Mouse (Mus musculus): Measurements from ENCODE around the gene 5730409E04Rik. TPM values are rescaled to one million over a fixed set of nuclear protein-coding genes. Genes with fewer than 3 reads are reported as not detected.

The 5730409E04Rik gene
- 16.5 and 23.7 TPM in 2 replicates for polyA plus RNA-seq (2014; fragmentation: Nextera tagmentation; extraction: Ambion mirVana)

DNA sequence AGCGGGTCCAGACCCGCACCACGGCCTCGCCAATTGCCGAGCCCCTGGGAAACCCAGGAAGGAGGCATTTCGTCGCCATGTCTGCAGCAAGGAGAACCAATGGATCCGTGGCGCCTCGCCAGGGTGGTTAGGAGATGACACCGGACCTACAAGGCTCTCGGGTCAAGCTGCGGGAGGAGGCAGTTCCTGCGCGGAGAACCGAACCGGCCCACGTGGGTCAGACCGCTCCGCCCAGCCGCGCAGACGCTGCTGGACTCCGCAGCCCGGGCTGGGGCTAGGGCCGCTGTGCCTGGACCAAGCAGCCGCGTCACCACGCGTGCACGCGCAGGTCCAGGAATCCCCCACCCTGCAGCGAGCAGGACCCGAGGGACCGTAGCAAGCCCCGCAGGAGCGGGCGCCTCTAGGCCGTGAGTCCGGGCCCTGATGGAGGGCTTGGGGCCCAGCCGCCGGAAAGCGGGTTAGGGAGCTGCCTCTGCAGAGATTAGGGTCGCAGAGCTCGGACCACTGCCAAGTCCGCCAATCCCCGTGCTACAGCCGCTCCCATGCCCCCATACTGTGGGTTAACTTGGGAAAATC, at the start of gene 5730409E04Rik:
Gene 5730409E04Rik (plus strand): TSS at position 213 of the 576 bp plus-strand sequence.
- peak within 1 kb of the TSS; percentile 56 for H3K4me3 ChIP-seq (ENCODE audit: low read depth, low read length)
- 0 out of 2 replicates have a peak, but pooled peaks cover 5% of the 10 kb centered on the region for H3K36me3 ChIP-seq (ENCODE audit: control insufficient read depth, insufficient read depth, low read length)
- H3K4me2 ChIP-seq (ENCODE audit: low read depth, low read length): peak within 1 kb of the TSS; percentile 87
- H3K27ac ChIP-seq (ENCODE audit: low read depth, low read length): 0 out of 2 replicates have a peak within 1 kb of the TSS, but pooled peaks have one; percentile 55
- H3K27me3 ChIP-seq (ENCODE audit: control insufficient read depth, insufficient read depth, low read length): no peaks in the 10 kb centered on the region
- H3K9me3 ChIP-seq (ENCODE audit: control insufficient read depth, low read length): no peaks in the 10 kb centered on the region
- H3K4me1 ChIP-seq (ENCODE audit: control insufficient read depth, insufficient read depth, low read length): no peaks in the 10 kb centered on the region
- peak; percentile 91 for ATAC-seq (ENCODE audit: low read depth)
- under 1% methylated on average over 39 of the region's 48 CpGs for WGBS
- peak within 1 kb of the TSS; percentile 78 for H3K9ac ChIP-seq (replicated peaks; ENCODE audit: low read depth, low read length)

DNA sequence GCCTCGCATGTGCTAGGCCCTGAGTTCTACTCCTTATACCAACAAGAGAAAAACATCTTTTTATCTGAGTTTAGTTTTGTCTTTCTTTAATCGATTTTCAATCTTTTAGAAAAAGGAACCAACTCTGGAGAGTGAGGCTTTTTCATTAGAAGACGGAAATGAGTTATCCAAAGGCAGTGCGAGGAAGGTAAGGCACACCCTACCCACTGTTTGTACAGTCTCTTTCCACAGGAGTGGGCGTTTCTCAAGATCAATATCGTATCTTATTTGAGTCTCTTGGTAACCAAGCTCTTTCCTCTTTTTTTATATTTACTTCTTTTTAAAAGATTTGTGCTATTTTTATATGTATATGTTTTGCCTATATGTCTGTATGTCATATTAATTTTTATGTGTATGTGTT, 45.8 kb upstream of the 5730409E04Rik start:
- Histone ChIP-seq H3K9ac (replicated peaks; ENCODE audit: low read depth, low read length) (no peak overlapping the region), H3K27ac (ENCODE audit: low read depth, low read length) (no peak overlapping the region), H3K4me1 (ENCODE audit: control insufficient read depth, insufficient read depth, low read length) (no peaks in the 10 kb centered on the region), H3K4me3 (ENCODE audit: low read depth, low read length) (no peak overlapping the region), H3K27me3 (ENCODE audit: control insufficient read depth, insufficient read depth, low read length) (no peaks in the 10 kb centered on the region), H3K4me2 (ENCODE audit: low read depth, low read length) (no peak overlapping the region), H3K9me3 (ENCODE audit: control insufficient read depth, low read length) (no peaks in the 10 kb centered on the region), H3K36me3 (ENCODE audit: control insufficient read depth, insufficient read depth, low read length) (no peaks in the 10 kb centered on the region)
- WGBS: 95% methylated on average over 6 of the region's 6 CpGs
- ATAC-seq (ENCODE audit: low read depth): no peak

DNA sequence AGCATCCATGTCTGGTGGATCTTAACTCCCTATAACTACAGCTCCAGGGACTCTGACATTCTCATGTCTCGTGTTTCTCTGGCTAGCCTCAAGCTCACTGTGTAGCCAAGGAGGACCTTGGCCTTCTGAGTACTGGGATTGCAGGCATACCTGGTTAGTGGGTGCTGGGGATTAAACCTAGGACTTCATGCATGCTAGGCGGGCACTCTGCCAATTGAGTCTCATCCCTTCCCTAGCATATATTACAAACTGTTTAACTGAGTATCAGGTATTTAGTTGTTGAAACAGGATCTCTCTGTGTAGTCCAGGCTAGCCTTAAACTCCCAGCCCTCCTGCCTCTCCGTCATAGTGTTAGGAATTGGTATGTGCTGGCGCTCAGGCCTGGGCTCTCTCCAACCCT, 42.4 kb upstream of the 5730409E04Rik start:
- 97% methylated on average over 4 of the region's 4 CpGs for WGBS
- H3K9ac ChIP-seq (replicated peaks; ENCODE audit: low read depth, low read length): no peak overlapping the region
- H3K9me3 ChIP-seq (ENCODE audit: control insufficient read depth, low read length): no peaks in the 10 kb centered on the region
- H3K4me3 ChIP-seq (ENCODE audit: low read depth, low read length): no peak overlapping the region
- H3K27me3 ChIP-seq (ENCODE audit: control insufficient read depth, insufficient read depth, low read length): no peaks in the 10 kb centered on the region
- ATAC-seq (ENCODE audit: low read depth): no peak
- H3K4me1 ChIP-seq (ENCODE audit: control insufficient read depth, insufficient read depth, low read length): no peaks in the 10 kb centered on the region
- no peaks in the 10 kb centered on the region for H3K36me3 ChIP-seq (ENCODE audit: control insufficient read depth, insufficient read depth, low read length)
- no peak overlapping the region for H3K27ac ChIP-seq (ENCODE audit: low read depth, low read length)
- H3K4me2 ChIP-seq (ENCODE audit: low read depth, low read length): no peak overlapping the region

DNA sequence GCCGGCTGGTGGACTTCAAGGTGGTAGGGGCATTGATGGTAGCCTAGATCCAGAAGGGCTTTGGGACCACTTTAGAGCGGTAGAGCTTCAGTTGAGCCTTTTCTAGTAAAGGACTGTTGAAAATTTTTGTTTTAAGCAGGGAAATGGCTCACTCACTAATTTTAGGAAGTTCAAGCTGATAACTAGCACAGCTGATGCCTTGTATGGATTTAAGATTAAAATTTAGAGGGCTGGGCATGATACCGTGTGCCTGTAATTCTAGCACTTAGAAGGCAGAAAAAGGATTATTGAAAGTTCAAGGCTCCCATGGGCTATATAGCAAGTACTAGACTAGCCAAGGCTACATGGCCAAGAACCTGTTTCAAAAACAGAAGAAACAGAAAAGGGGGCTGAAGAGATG, 39.8 kb upstream of the 5730409E04Rik start:
- H3K4me3 ChIP-seq (ENCODE audit: low read depth, low read length): no peak overlapping the region
- no peak overlapping the region for H3K9ac ChIP-seq (replicated peaks; ENCODE audit: low read depth, low read length)
- WGBS: 98% methylated on average over 3 of the region's 3 CpGs
- no peak overlapping the region for H3K4me2 ChIP-seq (ENCODE audit: low read depth, low read length)
- no peaks in the 10 kb centered on the region for H3K9me3 ChIP-seq (ENCODE audit: control insufficient read depth, low read length)
- ATAC-seq (ENCODE audit: low read depth): no peak
- H3K27ac ChIP-seq (ENCODE audit: low read depth, low read length): no peak overlapping the region
- no peaks in the 10 kb centered on the region for H3K27me3 ChIP-seq (ENCODE audit: control insufficient read depth, insufficient read depth, low read length)
- H3K36me3 ChIP-seq (ENCODE audit: control insufficient read depth, insufficient read depth, low read length): no peaks in the 10 kb centered on the region
- H3K4me1 ChIP-seq (ENCODE audit: control insufficient read depth, insufficient read depth, low read length): no peaks in the 10 kb centered on the region

DNA sequence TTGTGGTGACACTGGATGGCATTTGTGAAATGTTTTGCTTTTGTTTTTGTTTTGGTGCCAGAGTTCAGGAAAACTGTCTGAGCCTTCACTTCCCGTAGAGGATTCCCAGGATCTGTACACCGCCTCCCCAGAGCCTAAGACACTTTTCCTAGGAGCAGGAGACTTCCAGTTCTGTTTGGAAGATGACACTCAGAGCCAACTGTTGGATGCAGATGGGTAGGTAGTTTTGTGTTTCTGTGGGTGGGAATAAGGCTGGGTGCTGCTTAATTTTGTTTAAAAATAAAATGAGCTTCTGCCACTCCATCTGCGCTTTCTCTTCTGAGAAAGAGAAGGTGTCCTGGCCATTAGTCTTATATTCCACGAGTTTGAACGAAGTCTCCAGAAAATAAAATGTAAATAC, 33.3 kb upstream of the 5730409E04Rik start:
- WGBS: 96% methylated on average over 5 of the region's 5 CpGs

DNA sequence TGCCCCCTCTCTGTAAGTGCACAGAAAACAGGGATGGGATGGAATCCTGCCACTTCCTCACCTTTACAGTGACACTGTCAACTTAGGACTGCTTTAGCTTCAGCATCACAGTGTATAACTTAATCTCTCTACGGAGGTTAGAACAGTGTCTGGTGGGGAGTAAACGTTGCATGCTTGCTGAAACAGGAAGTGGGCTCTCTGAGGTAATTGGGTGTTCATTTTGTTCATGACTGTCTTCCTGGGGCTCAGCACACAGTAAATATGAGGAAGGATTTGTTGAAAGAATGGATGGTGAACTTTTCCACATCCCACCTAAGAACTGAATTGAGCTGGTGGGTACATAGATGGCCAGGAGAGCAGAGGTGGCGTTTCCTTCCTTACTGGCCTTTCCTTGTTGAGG, 31.7 kb upstream of the 5730409E04Rik start:
- 95% methylated on average over 3 of the region's 3 CpGs for WGBS
- no peak overlapping the region for H3K9ac ChIP-seq (replicated peaks; ENCODE audit: low read depth, low read length)
- no peaks in the 10 kb centered on the region for H3K4me1 ChIP-seq (ENCODE audit: control insufficient read depth, insufficient read depth, low read length)
- H3K9me3 ChIP-seq (ENCODE audit: control insufficient read depth, low read length): no peaks in the 10 kb centered on the region
- H3K4me2 ChIP-seq (ENCODE audit: low read depth, low read length): no peak overlapping the region
- H3K36me3 ChIP-seq (ENCODE audit: control insufficient read depth, insufficient read depth, low read length): no peaks in the 10 kb centered on the region
- H3K27me3 ChIP-seq (ENCODE audit: control insufficient read depth, insufficient read depth, low read length): no peaks in the 10 kb centered on the region
- H3K27ac ChIP-seq (ENCODE audit: low read depth, low read length): no peak overlapping the region
- ATAC-seq (ENCODE audit: low read depth): no peak
- H3K4me3 ChIP-seq (ENCODE audit: low read depth, low read length): no peak overlapping the region

More for the DNA sequence above, 33.3 kb upstream of the 5730409E04Rik start:
- no peaks in the 10 kb centered on the region for H3K27me3 ChIP-seq (ENCODE audit: control insufficient read depth, insufficient read depth, low read length)
- H3K9me3 ChIP-seq (ENCODE audit: control insufficient read depth, low read length): no peaks in the 10 kb centered on the region
- H3K9ac ChIP-seq (replicated peaks; ENCODE audit: low read depth, low read length): no peak overlapping the region
- no peak for ATAC-seq (ENCODE audit: low read depth)
- H3K36me3 ChIP-seq (ENCODE audit: control insufficient read depth, insufficient read depth, low read length): no peaks in the 10 kb centered on the region
- no peaks in the 10 kb centered on the region for H3K4me1 ChIP-seq (ENCODE audit: control insufficient read depth, insufficient read depth, low read length)
- no peak overlapping the region for H3K27ac ChIP-seq (ENCODE audit: low read depth, low read length)
- H3K4me2 ChIP-seq (ENCODE audit: low read depth, low read length): no peak overlapping the region
- no peak overlapping the region for H3K4me3 ChIP-seq (ENCODE audit: low read depth, low read length)

DNA sequence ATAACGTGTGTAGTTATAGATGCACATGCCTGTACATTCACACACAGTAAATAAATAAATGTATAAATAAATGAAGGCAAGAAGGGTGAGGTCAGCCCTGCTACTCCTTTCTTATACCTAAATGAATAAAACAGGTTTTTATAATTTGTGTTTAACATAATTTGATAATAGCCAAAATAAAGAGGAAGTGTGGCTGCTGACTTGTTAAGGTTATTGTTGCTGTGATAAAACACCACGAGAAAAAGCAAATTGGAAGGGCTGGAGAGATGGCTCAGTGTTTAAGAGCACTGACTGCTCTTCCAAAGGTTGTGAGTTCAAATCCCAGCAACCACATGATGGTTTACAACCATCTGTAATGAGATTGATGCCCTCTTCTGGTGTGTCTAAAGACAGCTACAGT, 30.5 kb upstream of the 5730409E04Rik start:
- Histone ChIP-seq H3K9me3 (ENCODE audit: control insufficient read depth, low read length) (no peaks in the 10 kb centered on the region), H3K9ac (replicated peaks; ENCODE audit: low read depth, low read length) (no peak overlapping the region), H3K27ac (ENCODE audit: low read depth, low read length) (no peak overlapping the region), H3K4me1 (ENCODE audit: control insufficient read depth, insufficient read depth, low read length) (no peaks in the 10 kb centered on the region), H3K4me2 (ENCODE audit: low read depth, low read length) (no peak overlapping the region), H3K4me3 (ENCODE audit: low read depth, low read length) (no peak overlapping the region), H3K27me3 (ENCODE audit: control insufficient read depth, insufficient read depth, low read length) (no peaks in the 10 kb centered on the region), H3K36me3 (ENCODE audit: control insufficient read depth, insufficient read depth, low read length) (no peaks in the 10 kb centered on the region)
- 85% methylated on average over 2 of the region's 2 CpGs for WGBS
- no peak for ATAC-seq (ENCODE audit: low read depth)

DNA sequence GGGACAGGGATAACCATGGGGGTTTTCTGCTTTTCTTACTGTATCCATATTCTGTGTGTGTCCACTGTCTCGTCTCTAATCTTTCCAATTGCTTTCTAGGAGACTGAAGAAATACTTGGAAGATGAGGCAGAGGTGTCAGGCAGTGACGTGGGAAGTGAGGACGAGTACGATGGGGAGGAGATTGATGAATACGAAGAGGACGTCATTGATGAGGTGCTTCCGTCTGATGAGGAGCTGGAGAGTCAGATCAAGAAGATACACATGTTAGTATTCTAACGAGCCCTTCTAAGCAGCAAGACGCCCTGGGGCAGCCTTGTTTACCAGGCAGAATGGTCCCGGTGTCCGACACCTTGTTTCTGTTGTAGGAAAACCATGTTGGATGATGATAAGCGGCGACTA, 23.9 kb upstream of the 5730409E04Rik start:
- Histone ChIP-seq H3K36me3 (ENCODE audit: control insufficient read depth, insufficient read depth, low read length) (no peaks in the 10 kb centered on the region), H3K27me3 (ENCODE audit: control insufficient read depth, insufficient read depth, low read length) (no peaks in the 10 kb centered on the region), H3K9ac (replicated peaks; ENCODE audit: low read depth, low read length) (no peak overlapping the region), H3K9me3 (ENCODE audit: control insufficient read depth, low read length) (no peaks in the 10 kb centered on the region), H3K27ac (ENCODE audit: low read depth, low read length) (no peak overlapping the region), H3K4me2 (ENCODE audit: low read depth, low read length) (no peak overlapping the region), H3K4me1 (ENCODE audit: control insufficient read depth, insufficient read depth, low read length) (no peaks in the 10 kb centered on the region), H3K4me3 (ENCODE audit: low read depth, low read length) (no peak overlapping the region)
- ATAC-seq (ENCODE audit: low read depth): no peak
- WGBS: 95% methylated on average over 13 of the region's 13 CpGs

DNA sequence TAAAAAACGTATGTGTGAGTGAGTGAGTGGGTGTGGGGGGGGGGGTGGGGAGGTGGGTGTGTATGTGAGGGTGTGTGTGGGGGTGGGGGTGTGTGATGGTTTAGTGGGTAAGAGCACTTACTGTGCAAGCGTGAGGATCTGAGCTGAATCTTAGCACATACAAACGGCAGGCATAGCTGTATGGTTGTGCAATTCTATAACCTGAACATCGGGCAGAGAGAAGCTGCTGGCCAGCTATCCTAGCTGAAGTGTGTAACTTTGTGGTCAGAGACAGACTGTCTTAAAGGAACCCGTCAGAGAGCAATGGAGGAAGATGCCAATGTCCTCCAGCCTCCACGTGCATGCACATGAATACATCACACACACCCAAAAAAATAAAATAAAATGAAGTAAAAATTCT, 17.6 kb upstream of the 5730409E04Rik start:
- Histone ChIP-seq H3K4me1 (ENCODE audit: control insufficient read depth, insufficient read depth, low read length) (no peaks in the 10 kb centered on the region), H3K9ac (replicated peaks; ENCODE audit: low read depth, low read length) (no peak overlapping the region), H3K4me2 (ENCODE audit: low read depth, low read length) (no peak overlapping the region), H3K36me3 (ENCODE audit: control insufficient read depth, insufficient read depth, low read length) (no peaks in the 10 kb centered on the region), H3K9me3 (ENCODE audit: control insufficient read depth, low read length) (no peaks in the 10 kb centered on the region), H3K27ac (ENCODE audit: low read depth, low read length) (no peak overlapping the region), H3K4me3 (ENCODE audit: low read depth, low read length) (no peak overlapping the region), H3K27me3 (ENCODE audit: control insufficient read depth, insufficient read depth, low read length) (no peaks in the 10 kb centered on the region)
- 95% methylated on average over 6 of the region's 6 CpGs for WGBS
- ATAC-seq (ENCODE audit: low read depth): no peak
